Mouse (Mus musculus) hindbrain, embryonic 13.5 days (tissue): ENCODE data around the gene Ipo9. TPM values are rescaled to one million over a fixed set of nuclear protein-coding genes. Genes with fewer than 3 reads are reported as not detected.

Source experiments
- ATAC-seq: fragments of 200-750 bp; cut with Nextera tagmentation; 2 replicates; pipeline ENCODE4 v1.8.0; 2017; ENCODE audit warnings: moderate TSS enrichment; ENCODE audit not compliant: low FRiP score
- H3K27ac ChIP-seq: fragments of 300-500 bp; sonication (generic); 2 replicates; pipeline ENCODE4 v1.5.1; 2015; ENCODE audit warnings: inconsistent platforms, mild to moderate bottlenecking, moderate library complexity
- H3K27me3 ChIP-seq: fragments of 300-500 bp; sonication (generic); 2 replicates; pipeline ENCODE4 v1.6.1; 2015; ENCODE audit warnings: mild to moderate bottlenecking, inconsistent platforms
- H3K36me3 ChIP-seq: fragments of 300-500 bp; sonication (generic); 2 replicates; pipeline ENCODE4 v1.6.1; 2015; ENCODE audit warnings: mild to moderate bottlenecking, inconsistent platforms
- H3K4me1 ChIP-seq: fragments of 300-500 bp; sonication (generic); replicated peaks from 2 replicates; pipeline ENCODE4 v1.6.1; 2015; ENCODE audit warnings: inconsistent platforms
- H3K4me2 ChIP-seq: fragments of 300-500 bp; sonication (generic); 2 replicates; pipeline ENCODE4 v1.6.1; 2015; ENCODE audit warnings: inconsistent platforms, mild to moderate bottlenecking, moderate library complexity
- H3K4me3 ChIP-seq: fragments of 300-500 bp; sonication (generic); 2 replicates; pipeline ENCODE4 v1.5.1; 2015; ENCODE audit warnings: mild to moderate bottlenecking, inconsistent platforms
- H3K9ac ChIP-seq: fragments of 300-500 bp; sonication (generic); 2 replicates; pipeline ENCODE4 v1.6.1; 2015; ENCODE audit warnings: mild to moderate bottlenecking, inconsistent platforms
- H3K9me3 ChIP-seq: fragments of 300-500 bp; sonication (generic); 2 replicates; pipeline ENCODE4 v1.6.1; 2016; ENCODE audit warnings: inconsistent platforms
- WGBS: fragments of 180-500 bp; shearing (Covaris S2); methylation state at CpG from one replicate; pipeline ENCODE4 v1.1.7; 2015; 5-methylcytosine and 5-hydroxymethylcytosine counted together
- polyA plus RNA-seq: library from polyadenylated mRNA; unstranded; fragments of >200 nt; fragmentation: Nextera tagmentation; extraction: Ambion mirVana; gene quantifications from 2 replicates; pipeline ENCODE4 v1.2.1, GENCODE M21; 2015

Gene Ipo9
- 124 and 126 TPM in 2 replicates for polyA plus RNA-seq

DNA sequence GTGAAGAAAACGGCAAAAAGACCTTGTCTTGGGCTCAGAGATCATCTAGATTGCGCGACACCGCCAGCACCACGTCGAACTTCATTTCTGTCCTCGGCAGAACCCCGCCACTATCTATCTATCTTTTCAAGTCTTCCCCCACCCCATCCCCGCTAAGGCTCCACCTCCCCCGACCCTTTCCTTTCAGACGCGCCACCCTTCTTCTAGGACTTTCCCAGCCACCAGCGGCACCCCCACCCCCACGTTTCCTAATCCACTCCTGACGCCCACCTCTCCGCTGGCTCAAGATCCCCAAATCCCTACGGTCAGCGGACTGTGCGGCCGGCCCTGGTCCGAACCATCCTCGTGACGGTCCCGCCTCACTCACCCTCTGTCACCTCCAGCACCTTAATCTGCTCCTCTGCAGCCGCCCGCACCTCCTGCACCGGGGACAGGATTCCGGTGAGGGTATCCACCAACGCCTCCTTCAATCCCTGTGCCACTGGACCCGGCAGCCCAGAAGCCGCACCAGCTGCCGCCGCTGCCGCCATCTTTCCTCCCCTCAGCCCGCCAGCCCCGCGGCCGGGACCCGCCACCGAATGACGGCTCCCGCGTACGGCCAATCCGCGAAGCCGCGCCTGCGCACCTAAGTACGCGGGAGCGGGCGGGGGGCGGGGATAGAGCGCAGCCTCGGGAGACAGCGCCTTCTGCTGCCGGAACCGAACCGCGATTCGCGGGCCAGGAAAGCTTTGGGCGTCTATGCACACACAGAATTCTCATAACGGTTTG, at the start of gene Ipo9:
Gene Ipo9 (minus strand): TSS at position 599 of the 768 bp plus-strand sequence.
- Histone ChIP-seq H3K27ac (peak within 1 kb of the TSS; percentile 95), H3K36me3 (peaks cover 17% of the 10 kb centered on the region), H3K27me3 (no peaks in the 10 kb centered on the region), H3K4me3 (peak within 1 kb of the TSS; percentile 95), H3K9ac (peak within 1 kb of the TSS; percentile 94), H3K9me3 (no peaks in the 10 kb centered on the region), H3K4me2 (peak within 1 kb of the TSS; percentile 81), H3K4me1 (peaks cover 40% of the 10 kb centered on the region)
- WGBS: under 1% methylated on average over 65 of the region's 65 CpGs
- peak; percentile 96 for ATAC-seq

DNA sequence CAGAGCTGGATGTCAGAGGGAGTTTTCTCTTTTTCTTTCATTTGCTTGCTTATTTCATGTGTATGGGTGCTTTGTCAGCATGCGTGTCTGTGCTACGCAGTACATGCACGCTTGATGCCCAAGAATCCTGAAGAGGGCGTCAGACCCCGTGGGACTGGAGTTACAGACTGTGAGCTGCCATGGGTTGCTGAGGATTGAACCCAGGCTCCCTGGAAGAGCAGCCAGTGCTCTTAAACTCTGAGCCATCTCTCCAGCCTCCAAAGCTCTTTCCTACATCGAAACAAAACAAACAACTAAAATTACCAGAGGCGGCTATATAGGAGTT, 45.2 kb upstream of the Ipo9 start:
- Histone ChIP-seq H3K36me3 (peaks cover 22% of the 10 kb centered on the region), H3K27ac (peak overlapping the region; percentile 65), H3K27me3 (no peaks in the 10 kb centered on the region), H3K4me1 (peaks cover 7% of the 10 kb centered on the region), H3K4me3 (no peak overlapping the region), H3K9ac (peak overlapping the region; percentile 39; the same call in 1 of the 2 replicates), H3K9me3 (no peaks in the 10 kb centered on the region), H3K4me2 (no peak overlapping the region)
- 87% methylated on average over 7 of the region's 7 CpGs for WGBS
- ATAC-seq: no peak

DNA sequence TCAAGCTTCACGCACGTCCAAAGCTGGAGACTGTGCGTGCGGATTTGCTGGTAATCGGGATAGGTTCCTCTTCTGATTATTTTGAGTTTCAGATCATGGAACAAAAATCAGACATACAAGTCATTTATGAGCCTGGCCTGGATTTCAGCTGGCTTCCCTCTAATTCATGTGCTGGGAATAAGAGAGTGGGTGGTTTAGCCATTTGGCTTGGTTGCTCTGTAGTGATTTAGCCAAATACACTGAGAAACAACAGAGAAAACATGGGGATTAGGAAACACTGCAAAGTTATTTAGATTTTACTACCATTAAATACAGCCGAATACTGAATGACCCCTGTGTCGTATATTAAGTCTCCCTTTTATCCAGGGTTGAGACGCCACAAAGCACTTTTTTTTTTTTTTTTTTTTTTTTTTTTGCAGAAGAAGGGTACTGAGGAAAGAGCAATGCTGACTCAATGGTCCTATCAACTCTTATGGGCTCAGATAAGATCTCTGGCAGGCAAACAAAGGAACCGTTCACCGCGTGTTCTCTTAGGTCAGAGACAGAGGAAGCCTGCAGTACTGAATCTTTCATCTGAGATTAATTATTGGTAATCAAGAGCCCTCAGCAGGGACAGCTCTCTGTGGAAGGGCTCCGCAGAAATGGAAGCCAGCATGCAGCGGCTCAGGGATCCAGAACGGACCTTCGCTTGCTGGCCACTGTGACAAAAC, 44.7 kb upstream of the Ipo9 start:
- peaks cover 7% of the 10 kb centered on the region for H3K4me1 ChIP-seq
- no peak overlapping the region for H3K4me2 ChIP-seq
- no peaks in the 10 kb centered on the region for H3K27me3 ChIP-seq
- WGBS: 64% methylated on average over 15 of the region's 15 CpGs
- ATAC-seq: no peak
- H3K36me3 ChIP-seq: peaks cover 27% of the 10 kb centered on the region
- no peak overlapping the region for H3K4me3 ChIP-seq
- H3K27ac ChIP-seq: peak overlapping the region; percentile 65
- peak overlapping the region; percentile 39; the same call in 1 of the 2 replicates for H3K9ac ChIP-seq
- H3K9me3 ChIP-seq: no peaks in the 10 kb centered on the region

DNA sequence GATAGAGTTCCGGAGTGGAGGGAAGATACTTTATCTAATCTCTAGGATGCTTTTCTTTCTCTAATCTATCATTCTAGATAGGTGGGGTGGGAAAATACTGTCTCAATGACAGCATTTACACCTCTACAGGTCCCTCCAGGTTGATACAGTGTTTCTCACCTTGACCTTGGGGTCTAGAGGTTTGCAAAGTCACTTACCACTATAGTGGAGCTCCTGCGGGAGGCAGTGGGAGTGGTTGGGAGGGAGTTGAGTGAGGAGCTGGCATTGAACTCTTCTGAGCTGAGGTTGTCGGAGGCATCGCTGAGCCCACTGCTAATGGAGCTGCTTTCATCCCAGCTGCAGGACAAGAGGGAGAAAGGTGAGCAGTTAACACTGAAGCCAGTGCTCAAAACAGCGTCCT, 42.2 kb upstream of the Ipo9 start:
- H3K4me2 ChIP-seq: no peak overlapping the region
- H3K4me1 ChIP-seq: peaks cover 7% of the 10 kb centered on the region
- no peaks in the 10 kb centered on the region for H3K27me3 ChIP-seq
- no peak overlapping the region for H3K27ac ChIP-seq
- 77% methylated on average over 5 of the region's 5 CpGs for WGBS
- no peak overlapping the region for H3K9ac ChIP-seq
- peaks cover 50% of the 10 kb centered on the region for H3K36me3 ChIP-seq
- ATAC-seq: no peak
- H3K9me3 ChIP-seq: no peaks in the 10 kb centered on the region
- H3K4me3 ChIP-seq: no peak overlapping the region

DNA sequence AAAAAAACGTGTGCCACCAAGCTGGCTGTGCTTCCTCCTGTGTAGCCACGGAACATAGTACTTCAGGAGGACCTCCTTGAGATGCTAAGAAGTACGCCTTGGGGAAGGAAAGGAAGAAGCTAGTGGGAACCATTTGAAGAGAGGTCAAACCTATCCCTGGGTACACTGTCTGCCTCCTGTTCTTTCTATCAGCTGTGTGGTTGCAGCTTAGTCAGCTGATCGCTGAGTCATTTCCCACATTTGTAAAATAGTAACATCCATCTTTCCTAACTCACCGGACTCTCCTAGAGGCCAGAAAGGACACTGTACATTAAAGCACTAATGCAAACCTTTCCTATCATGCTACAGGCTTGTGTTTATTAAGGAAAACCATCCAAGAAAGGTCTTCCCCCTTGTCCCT, 41.4 kb upstream of the Ipo9 start:
- Histone ChIP-seq H3K27ac (no peak overlapping the region), H3K9me3 (no peaks in the 10 kb centered on the region), H3K4me3 (no peak overlapping the region), H3K4me2 (no peak overlapping the region), H3K9ac (no peak overlapping the region), H3K27me3 (no peaks in the 10 kb centered on the region), H3K36me3 (peaks cover 58% of the 10 kb centered on the region), H3K4me1 (peaks cover 7% of the 10 kb centered on the region)
- no peak for ATAC-seq
- 84% methylated on average over 5 of the region's 5 CpGs for WGBS

DNA sequence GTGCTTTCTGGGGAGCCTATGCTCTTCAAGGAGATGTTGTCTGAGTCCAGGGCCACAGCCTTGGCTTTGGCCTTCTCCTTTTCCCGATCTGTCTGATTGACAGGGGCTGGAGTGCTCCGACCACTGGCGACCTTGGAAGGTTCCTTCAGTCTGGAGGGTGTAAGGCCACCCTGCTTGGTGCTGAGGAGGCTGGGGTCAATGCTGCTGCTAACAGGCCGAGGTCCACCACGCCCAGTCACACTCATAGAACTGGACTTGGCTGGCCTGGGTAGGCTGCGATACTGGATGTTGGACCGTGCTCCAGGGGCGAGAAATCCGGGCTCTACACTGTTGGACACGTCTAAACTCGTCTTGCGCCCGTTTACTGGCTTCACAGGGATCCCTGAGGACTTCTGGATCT, 40.2 kb upstream of the Ipo9 start:
- H3K9me3 ChIP-seq: no peaks in the 10 kb centered on the region
- 95% methylated on average over 13 of the region's 13 CpGs for WGBS
- ATAC-seq: no peak
- H3K4me1 ChIP-seq: peaks cover 5% of the 10 kb centered on the region
- H3K36me3 ChIP-seq: peaks cover 70% of the 10 kb centered on the region
- no peaks in the 10 kb centered on the region for H3K27me3 ChIP-seq
- no peak overlapping the region for H3K4me2 ChIP-seq
- no peak overlapping the region for H3K27ac ChIP-seq
- no peak overlapping the region for H3K9ac ChIP-seq
- no peak overlapping the region for H3K4me3 ChIP-seq

DNA sequence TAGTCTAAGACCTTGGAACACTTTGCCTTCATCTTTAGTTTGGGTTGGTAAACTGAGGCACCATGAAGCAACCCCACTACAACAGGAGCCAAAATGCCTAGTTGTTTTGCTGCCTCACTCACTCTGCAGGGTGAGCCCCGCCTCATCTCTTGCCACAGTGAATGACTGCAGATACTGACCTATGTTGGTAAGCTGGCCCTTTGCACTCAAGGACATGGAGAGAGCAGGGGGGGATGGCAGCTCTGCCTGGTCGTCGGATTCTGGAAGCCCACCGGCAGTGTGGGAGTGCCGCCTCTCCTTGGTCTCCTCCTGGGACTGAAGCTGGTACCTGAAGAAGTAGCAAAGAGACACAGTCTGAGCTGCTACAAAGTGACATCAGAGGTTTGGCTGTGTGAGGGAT, 37.2 kb upstream of the Ipo9 start:
- 91% methylated on average over 5 of the region's 5 CpGs for WGBS
- H3K27ac ChIP-seq: no peak overlapping the region
- no peak overlapping the region for H3K4me3 ChIP-seq
- H3K9ac ChIP-seq: no peak overlapping the region
- no peak overlapping the region for H3K4me2 ChIP-seq
- no peaks in the 10 kb centered on the region for H3K9me3 ChIP-seq
- peaks cover 98% of the 10 kb centered on the region for H3K36me3 ChIP-seq
- H3K4me1 ChIP-seq: no peaks in the 10 kb centered on the region
- no peak for ATAC-seq
- H3K27me3 ChIP-seq: no peaks in the 10 kb centered on the region

DNA sequence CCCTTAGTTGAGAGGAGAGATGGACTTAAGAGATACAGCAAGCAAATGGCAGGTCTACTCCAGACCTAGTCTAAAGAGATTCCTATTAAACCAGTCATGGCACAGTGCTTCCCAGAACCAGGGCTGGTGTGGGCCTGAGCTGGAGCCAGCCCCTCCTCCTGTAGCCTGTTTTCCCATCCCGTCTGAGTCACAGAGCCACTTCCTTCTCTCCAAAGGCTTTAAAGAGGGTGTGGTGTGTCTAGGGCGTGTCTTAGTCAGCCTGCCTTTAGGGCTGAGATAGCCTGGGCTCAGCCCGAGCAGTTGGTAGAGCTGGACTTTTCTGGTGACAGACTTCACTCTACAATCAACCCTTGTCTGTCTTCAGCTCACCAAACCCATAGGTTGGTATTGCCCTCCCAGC, 36.6 kb upstream of the Ipo9 start:
- Histone ChIP-seq H3K27ac (no peak overlapping the region), H3K4me2 (no peak overlapping the region), H3K9me3 (no peaks in the 10 kb centered on the region), H3K4me3 (no peak overlapping the region), H3K27me3 (no peaks in the 10 kb centered on the region), H3K4me1 (no peaks in the 10 kb centered on the region), H3K36me3 (peaks cover 98% of the 10 kb centered on the region), H3K9ac (no peak overlapping the region)
- ATAC-seq: no peak
- WGBS: 80% methylated on average over 3 of the region's 3 CpGs

DNA sequence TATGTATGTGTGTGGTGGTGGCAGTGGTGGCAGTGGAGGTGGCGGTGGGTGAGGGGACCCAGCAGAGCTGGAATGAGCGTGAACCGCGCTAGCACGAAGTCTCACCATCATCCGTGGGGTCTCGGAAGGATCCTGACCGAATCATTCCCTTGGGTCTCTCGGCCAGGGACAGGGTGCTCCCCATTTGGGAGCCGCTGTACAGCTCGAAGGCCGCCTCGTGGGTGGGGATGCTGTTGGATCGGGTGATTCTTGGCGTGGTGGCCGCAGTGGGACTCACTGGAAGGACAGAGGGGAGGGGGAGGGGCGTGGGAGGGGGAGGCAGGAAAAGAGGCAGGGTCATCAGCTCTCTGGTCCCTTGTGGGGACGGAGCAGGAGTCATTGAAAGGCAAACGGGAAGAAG, 35.4 kb upstream of the Ipo9 start:
- Histone ChIP-seq H3K4me3 (no peak overlapping the region), H3K27me3 (no peaks in the 10 kb centered on the region), H3K9me3 (no peaks in the 10 kb centered on the region), H3K4me1 (no peaks in the 10 kb centered on the region), H3K9ac (no peak overlapping the region), H3K36me3 (peaks cover 90% of the 10 kb centered on the region), H3K27ac (no peak overlapping the region), H3K4me2 (no peak overlapping the region)
- ATAC-seq: no peak
- WGBS: 90% methylated on average over 19 of the region's 19 CpGs

DNA sequence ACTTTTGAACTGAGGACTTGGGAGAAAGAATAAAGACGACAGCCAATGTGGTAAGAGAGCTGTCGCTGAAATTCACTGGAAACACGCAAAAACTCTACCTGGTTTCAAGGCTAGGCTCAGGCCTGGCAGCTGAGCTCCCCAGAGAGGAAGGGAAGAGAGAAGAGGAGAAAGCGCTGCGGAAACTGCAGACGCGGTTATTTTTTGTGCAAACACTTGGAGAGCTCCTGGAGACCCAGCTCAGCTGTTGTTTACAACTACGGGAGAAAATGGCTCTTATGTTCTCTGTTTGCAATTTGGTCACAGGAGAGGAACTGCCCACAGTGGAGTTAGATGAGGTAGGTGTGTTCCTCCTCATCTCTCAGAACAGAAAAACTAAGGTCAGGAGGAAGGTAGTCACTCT, 32.4 kb upstream of the Ipo9 start:
- Histone ChIP-seq H3K4me1 (no peaks in the 10 kb centered on the region), H3K9me3 (no peaks in the 10 kb centered on the region), H3K4me2 (no peak overlapping the region), H3K4me3 (no peak overlapping the region), H3K27me3 (no peaks in the 10 kb centered on the region), H3K36me3 (peaks cover 91% of the 10 kb centered on the region), H3K27ac (no peak overlapping the region), H3K9ac (no peak overlapping the region)
- WGBS: 82% methylated on average over 8 of the region's 8 CpGs
- ATAC-seq: no peak

DNA sequence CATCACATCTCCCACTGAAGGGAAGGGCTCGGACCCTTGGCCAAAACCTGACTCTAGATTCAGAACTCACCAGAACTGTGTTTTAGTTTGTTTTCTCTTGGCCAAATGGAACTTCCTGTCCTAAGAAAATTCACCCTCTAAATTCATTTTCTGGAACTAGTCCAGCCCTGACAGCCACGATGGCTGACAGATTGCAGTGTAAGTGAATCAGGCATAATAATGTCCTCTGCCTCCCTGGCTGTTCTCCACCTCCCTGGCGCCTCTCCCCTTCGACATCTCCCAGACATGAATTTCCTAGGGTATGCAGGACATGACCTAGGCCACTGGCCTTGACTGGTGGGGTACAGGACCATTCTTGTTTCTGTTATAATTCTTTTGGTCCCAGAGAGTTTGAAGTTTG, 32.0 kb upstream of the Ipo9 start:
- Histone ChIP-seq H3K4me2 (no peak overlapping the region), H3K4me1 (no peaks in the 10 kb centered on the region), H3K9ac (no peak overlapping the region), H3K36me3 (peaks cover 91% of the 10 kb centered on the region), H3K4me3 (no peak overlapping the region), H3K27me3 (no peaks in the 10 kb centered on the region), H3K27ac (no peak overlapping the region), H3K9me3 (no peaks in the 10 kb centered on the region)
- no peak for ATAC-seq
- WGBS: 78% methylated on average over 4 of the region's 4 CpGs

DNA sequence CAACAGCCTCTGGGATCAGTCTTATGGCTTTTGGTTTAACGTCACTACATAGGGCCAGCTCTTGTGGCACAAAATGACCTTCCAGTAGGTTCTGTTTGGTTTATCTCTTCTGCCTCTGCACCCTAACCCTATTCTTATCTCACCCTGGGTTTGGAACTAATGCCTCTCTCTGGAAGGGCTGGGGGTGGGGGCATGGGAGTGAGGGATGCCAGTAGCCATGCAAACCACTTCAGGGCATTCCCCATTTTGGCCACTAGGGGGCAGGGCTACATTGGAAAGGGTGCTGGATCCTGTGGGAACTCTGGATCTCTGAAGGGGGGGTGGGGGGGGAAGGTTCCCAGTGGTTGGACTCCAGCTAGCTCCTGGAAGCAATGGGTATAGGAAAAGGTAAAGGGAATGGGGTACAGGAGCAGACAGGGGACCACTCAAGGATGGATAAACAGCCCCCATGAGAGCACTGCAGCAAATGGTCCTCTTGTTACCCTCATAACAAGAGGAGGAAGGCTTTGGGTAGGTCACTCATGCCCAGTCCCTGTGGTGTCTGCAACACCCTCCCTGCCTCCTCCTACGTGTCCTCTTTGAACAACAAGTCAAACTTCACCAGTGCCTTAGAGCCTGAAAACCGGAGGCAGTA, 30.9 kb upstream of the Ipo9 start:
- no peak overlapping the region for H3K4me2 ChIP-seq
- H3K9ac ChIP-seq: no peak overlapping the region
- WGBS: 84% methylated on average over 3 of the region's 3 CpGs
- no peak overlapping the region for H3K4me3 ChIP-seq
- no peaks in the 10 kb centered on the region for H3K4me1 ChIP-seq
- peak; percentile 21; the same call in 1 of the 2 replicates for ATAC-seq
- peaks cover 91% of the 10 kb centered on the region for H3K36me3 ChIP-seq
- H3K27ac ChIP-seq: no peak overlapping the region
- no peaks in the 10 kb centered on the region for H3K27me3 ChIP-seq
- H3K9me3 ChIP-seq: no peaks in the 10 kb centered on the region
